Mouse (Mus musculus): ENCODE results near the gene Rpl23. TPM values are rescaled to one million over a fixed set of nuclear protein-coding genes. Genes with fewer than 3 reads are reported as not detected.

Gene Rpl23
- polyA plus RNA-seq, 1 experiment from 2014 or later, result 585 TPM

- DNase-seq (ENCODE audit: low spot score), result no peak
- no peak for ATAC-seq (ENCODE audit: low FRiP score, low TSS enrichment)
- WGBS, result 1% methylated on average over 17 of the region's 17 CpGs
- H3K27me3 ChIP-seq (ENCODE audit: control insufficient read depth, insufficient read depth, low read length), result no peaks in the 10 kb centered on the region
- TF ChIP-seq EP300 (optimal IDR thresholded peaks at IDR 0.05) (no peak), CTCF (IDR thresholded peaks at IDR 0.05; ENCODE audit: low read depth) (no peak)
- no peaks in the 10 kb centered on the region for H3K9me3 ChIP-seq (ENCODE audit: control insufficient read depth, low read length)
- peak overlapping the region; percentile 90 for H3K9ac ChIP-seq (ENCODE audit: low read length)
- H3K4me2 ChIP-seq (replicated peaks; ENCODE audit: low read depth), result peak overlapping the region; percentile 74
- peak overlapping the region; percentile 90 for H3K4me3 ChIP-seq (ENCODE audit: low read depth, low read length)
- H3K36me3 ChIP-seq (ENCODE audit: control insufficient read depth, insufficient read depth, low read length), result no peaks in the 10 kb centered on the region
- H3K27ac ChIP-seq (replicated peaks), result peak overlapping the region; percentile 98
- peaks cover 20% of the 10 kb centered on the region for H3K4me1 ChIP-seq (replicated peaks; ENCODE audit: control insufficient read depth, insufficient read depth)
Measured at GRCm38 (mm10) chr11:97800691-97801408, 18.6 kb upstream of the Rpl23 start.

- DNase-seq (ENCODE audit: low spot score) (peak; percentile 93), ATAC-seq (ENCODE audit: low FRiP score, low TSS enrichment) (peak; percentile 75)
- Histone ChIP-seq H3K4me2 (replicated peaks; ENCODE audit: low read depth) (peak overlapping the region; percentile 74), H3K9ac (ENCODE audit: low read length) (peak overlapping the region; percentile 90), H3K27ac (replicated peaks) (peak overlapping the region; percentile 98), H3K9me3 (ENCODE audit: control insufficient read depth, low read length) (no peaks in the 10 kb centered on the region), H3K4me3 (ENCODE audit: low read depth, low read length) (peak overlapping the region; percentile 90), H3K4me1 (replicated peaks; ENCODE audit: control insufficient read depth, insufficient read depth) (peaks cover 13% of the 10 kb centered on the region), H3K27me3 (ENCODE audit: control insufficient read depth, insufficient read depth, low read length) (no peaks in the 10 kb centered on the region), H3K36me3 (ENCODE audit: control insufficient read depth, insufficient read depth, low read length) (no peaks in the 10 kb centered on the region)
- 0% methylated on average over 27 of the region's 43 CpGs for WGBS
- no peak for TF ChIP-seq EP300 (optimal IDR thresholded peaks at IDR 0.05)
- TF ChIP-seq CTCF (IDR thresholded peaks at IDR 0.05; ENCODE audit: low read depth), result no peak
Measured at GRCm38 (mm10) chr11:97799994-97800690, 17.9 kb upstream of the Rpl23 start.

- no peaks in the 10 kb centered on the region for H3K36me3 ChIP-seq (ENCODE audit: control insufficient read depth, insufficient read depth, low read length)
- peak overlapping the region; percentile 90 for H3K4me3 ChIP-seq (ENCODE audit: low read depth, low read length)
- H3K9me3 ChIP-seq (ENCODE audit: control insufficient read depth, low read length), result no peaks in the 10 kb centered on the region
- peak; percentile 90 for DNase-seq (ENCODE audit: low spot score)
- no peaks in the 10 kb centered on the region for H3K27me3 ChIP-seq (ENCODE audit: control insufficient read depth, insufficient read depth, low read length)
- H3K27ac ChIP-seq (replicated peaks), result peak overlapping the region; percentile 98
- peaks cover 6% of the 10 kb centered on the region; the same call in 1 of the 2 replicates for H3K4me1 ChIP-seq (replicated peaks; ENCODE audit: control insufficient read depth, insufficient read depth)
- H3K9ac ChIP-seq (ENCODE audit: low read length), result peak overlapping the region; percentile 90
- peak; percentile 66 for ATAC-seq (ENCODE audit: low FRiP score, low TSS enrichment)
- H3K4me2 ChIP-seq (replicated peaks; ENCODE audit: low read depth), result peak overlapping the region; percentile 74
- WGBS, result 0% methylated on average over 68 of the region's 71 CpGs
- TF ChIP-seq CTCF (IDR thresholded peaks at IDR 0.05; ENCODE audit: low read depth) (no peak), EP300 (optimal IDR thresholded peaks at IDR 0.05) (no peak)
Measured at GRCm38 (mm10) chr11:97799146-97799993, 17.1 kb upstream of the Rpl23 start.

- Histone ChIP-seq H3K27ac (replicated peaks) (peak within 1 kb of the TSS; percentile 98), H3K9me3 (ENCODE audit: control insufficient read depth, low read length) (no peaks in the 10 kb centered on the region), H3K4me1 (replicated peaks; ENCODE audit: control insufficient read depth, insufficient read depth) (peaks cover 3% of the 10 kb centered on the region; the same call in 1 of the 2 replicates), H3K4me3 (ENCODE audit: low read depth, low read length) (peak within 1 kb of the TSS; percentile 90), H3K9ac (ENCODE audit: low read length) (peak within 1 kb of the TSS; percentile 90), H3K36me3 (ENCODE audit: control insufficient read depth, insufficient read depth, low read length) (no peaks in the 10 kb centered on the region), H3K27me3 (ENCODE audit: control insufficient read depth, insufficient read depth, low read length) (no peaks in the 10 kb centered on the region), H3K4me2 (replicated peaks; ENCODE audit: low read depth) (peak within 1 kb of the TSS; percentile 74)
- TF ChIP-seq CTCF (IDR thresholded peaks at IDR 0.05; ENCODE audit: low read depth), result no peak
- DNase-seq (ENCODE audit: low spot score) (peak; percentile 91), ATAC-seq (ENCODE audit: low FRiP score, low TSS enrichment) (peak; percentile 33)
- WGBS, result 1% methylated on average over 11 of the region's 11 CpGs
Measured at GRCm38 (mm10) chr11:97798782-97799145, 16.5 kb upstream of the Rpl23 start, which contains the start of gene Lasp1. TSS of gene Lasp1 (plus strand) at chr11:97799000.

GRCm38 (mm10) chr11:97798083-97798435 lies 15.8 kb upstream of the Rpl23 start:
- no peaks in the 10 kb centered on the region for H3K27me3 ChIP-seq (ENCODE audit: control insufficient read depth, insufficient read depth, low read length)
- no peaks in the 10 kb centered on the region for H3K36me3 ChIP-seq (ENCODE audit: control insufficient read depth, insufficient read depth, low read length)
- no peaks in the 10 kb centered on the region for H3K9me3 ChIP-seq (ENCODE audit: control insufficient read depth, low read length)
- 49% methylated on average over 8 of the region's 8 CpGs for WGBS
- TF ChIP-seq CTCF (IDR thresholded peaks at IDR 0.05; ENCODE audit: low read depth), result no peak
- no peak for TF ChIP-seq EP300 (optimal IDR thresholded peaks at IDR 0.05)
- H3K4me2 ChIP-seq (replicated peaks; ENCODE audit: low read depth), result 0 out of 2 replicates have a peak overlapping the region, but pooled peaks have one; percentile 0
- no peak for DNase-seq (ENCODE audit: low spot score)
- no peak overlapping the region for H3K27ac ChIP-seq (replicated peaks)
- H3K9ac ChIP-seq (ENCODE audit: low read length), result no peak overlapping the region
- H3K4me1 ChIP-seq (replicated peaks; ENCODE audit: control insufficient read depth, insufficient read depth), result peaks cover 3% of the 10 kb centered on the region; the same call in 1 of the 2 replicates
- ATAC-seq (ENCODE audit: low FRiP score, low TSS enrichment), result no peak
- no peak overlapping the region for H3K4me3 ChIP-seq (ENCODE audit: low read depth, low read length)
